Mouse (Mus musculus): ENCODE measurements at regions not wholly inside any gene's neighbourhood (a gene's known extent, or its start where the extent isn't known, plus 50 kb on each side); places are given as distances from the start of the nearest gene placed in this dataset.
A peak's percentile ranks its signal among the peaks of the same experiment; 100 is the strongest.

DNA sequence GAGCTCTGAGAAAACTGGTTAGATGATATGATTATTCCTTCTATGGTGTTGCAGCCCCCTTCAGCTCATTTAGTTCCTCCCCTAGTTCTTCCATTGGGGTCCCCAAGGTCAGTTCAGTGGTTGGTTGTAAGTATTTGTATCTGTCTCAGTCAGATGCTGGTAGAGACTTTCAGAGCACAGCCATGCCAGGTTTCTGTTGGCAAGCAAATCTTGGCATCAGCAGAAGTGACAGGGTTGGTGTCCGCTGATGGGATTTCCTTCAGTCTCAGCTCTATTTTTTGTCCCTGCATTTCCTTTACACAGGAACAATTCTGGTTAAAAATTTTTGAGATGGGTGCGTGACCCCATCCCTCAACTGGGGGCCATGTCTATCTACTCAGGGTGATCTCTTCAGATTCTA lies 55.3 kb upstream of the Spaca1 start:
- no peak for DNase-seq

GRCm38 (mm10) chr4:34114323-34114722 lies 64.3 kb upstream of the Spaca1 start:
- no peak for DNase-seq

GRCm38 (mm10) chr4:34117086-34117485 lies 67.1 kb upstream of the Spaca1 start:
- DNase-seq, result no peak

DNA sequence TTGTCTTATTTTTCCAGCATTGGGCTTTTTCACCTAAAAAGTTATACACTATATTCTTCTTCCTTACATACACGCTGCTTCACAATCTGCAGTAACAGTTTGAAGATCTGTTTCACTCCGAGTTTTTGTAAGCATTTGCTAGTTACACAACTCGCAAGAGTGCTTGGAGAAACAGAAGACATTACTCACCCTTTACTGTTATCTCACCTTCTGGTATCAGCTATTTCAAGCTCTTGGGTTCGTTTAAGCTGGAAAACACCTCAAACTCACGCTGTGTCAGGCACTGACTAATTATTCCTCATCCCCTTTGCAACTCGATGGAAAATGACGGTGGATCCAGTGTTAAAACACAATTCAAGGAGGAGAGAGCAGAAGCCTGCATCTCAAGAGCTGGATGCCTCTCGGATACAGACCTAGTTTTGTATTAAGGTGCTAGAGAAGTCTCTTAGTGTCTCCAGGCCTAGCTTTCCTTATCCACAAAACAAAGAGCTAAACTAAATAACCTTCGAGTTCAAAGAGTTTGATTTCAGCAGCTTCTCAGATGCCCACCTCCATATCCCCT lies 73.0 kb upstream of the Spaca1 start:
- DNase-seq, result no peak

- no peak for DNase-seq
Observed at GRCm38 (mm10) chr4:34128224-34128623, 78.2 kb upstream of the Spaca1 start.

DNA sequence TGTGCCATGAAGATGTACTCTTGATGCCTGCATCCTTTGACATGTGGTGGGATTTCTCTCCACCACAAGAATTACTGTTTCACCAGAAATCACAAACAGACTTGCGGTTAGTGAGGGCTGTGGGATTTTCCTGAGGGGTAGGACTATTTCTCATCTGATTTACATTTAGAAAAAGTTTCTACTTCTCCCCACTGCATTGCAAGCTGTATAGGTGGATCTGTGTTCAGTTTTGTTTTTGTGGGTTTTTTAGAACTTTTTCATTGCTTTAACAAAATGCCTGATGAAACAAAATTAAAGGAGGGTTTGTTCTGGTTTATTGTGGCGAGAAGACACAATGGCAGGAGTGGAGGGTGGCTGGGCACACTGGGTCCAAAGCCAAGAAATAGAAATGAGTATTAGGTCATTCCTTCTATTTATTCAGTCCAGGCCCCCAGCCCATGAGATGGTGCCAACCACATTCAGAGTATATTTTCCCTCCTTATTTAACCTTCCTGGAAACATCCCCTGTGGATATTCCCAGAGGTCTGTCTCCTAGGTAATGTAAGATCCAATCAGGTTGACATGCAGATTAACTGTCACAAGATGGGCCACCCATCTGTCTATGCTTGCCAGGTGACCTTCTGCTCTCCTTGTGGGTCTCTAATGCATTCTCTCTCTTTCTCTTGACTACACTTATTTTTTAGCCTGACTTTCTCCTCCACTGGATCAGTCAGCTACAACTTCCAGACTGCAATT lies 96.3 kb upstream of the Spaca1 start:
- DNase-seq, result no peak

DNA sequence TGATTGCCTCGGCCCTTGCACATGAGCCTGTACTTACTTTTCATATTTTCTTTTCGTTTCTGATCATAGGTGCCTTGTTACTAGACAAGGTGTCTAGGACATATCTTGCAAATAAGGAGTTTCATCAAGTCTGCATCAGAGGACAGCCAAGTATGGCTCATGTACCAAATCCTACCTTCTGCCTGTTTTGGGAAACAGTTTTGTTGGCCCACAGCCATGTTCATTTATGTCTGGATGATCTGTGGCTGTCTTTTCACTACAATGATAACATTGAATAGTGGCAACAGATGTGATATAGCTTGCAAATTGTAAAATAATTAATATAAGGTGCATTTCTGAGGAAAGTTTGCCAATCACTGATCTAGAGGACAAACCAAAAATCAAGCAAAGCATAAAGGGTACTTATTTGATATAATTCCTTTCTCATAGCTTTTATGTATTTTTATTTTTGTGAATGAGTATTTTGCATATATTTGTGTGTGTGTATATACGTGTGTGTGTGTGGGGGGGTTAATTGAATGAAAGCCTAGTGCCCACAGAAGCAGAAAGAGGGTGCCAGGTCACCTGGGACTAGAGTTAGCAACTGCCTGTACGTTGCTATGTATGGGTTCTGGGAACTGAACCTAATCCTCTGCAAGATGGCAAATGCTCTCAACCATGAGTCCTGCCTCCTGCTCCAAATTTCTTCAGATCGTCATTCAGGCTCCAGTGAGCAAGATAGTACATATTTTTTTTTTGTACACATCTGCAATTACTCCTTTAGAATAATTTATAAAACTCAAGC lies 99.2 kb upstream of the Spaca1 start:
- no peak for DNase-seq

- DNase-seq, result no peak
Observed at GRCm38 (mm10) chr4:34151605-34152347, 101.8 kb upstream of the Spaca1 start.

GRCm38 (mm10) chr4:34155501-34155900 lies 105.5 kb upstream of the Spaca1 start:
- no peak for DNase-seq

GRCm38 (mm10) chr4:34157818-34158511 lies 108.0 kb upstream of the Spaca1 start:
- no peak for DNase-seq

DNA sequence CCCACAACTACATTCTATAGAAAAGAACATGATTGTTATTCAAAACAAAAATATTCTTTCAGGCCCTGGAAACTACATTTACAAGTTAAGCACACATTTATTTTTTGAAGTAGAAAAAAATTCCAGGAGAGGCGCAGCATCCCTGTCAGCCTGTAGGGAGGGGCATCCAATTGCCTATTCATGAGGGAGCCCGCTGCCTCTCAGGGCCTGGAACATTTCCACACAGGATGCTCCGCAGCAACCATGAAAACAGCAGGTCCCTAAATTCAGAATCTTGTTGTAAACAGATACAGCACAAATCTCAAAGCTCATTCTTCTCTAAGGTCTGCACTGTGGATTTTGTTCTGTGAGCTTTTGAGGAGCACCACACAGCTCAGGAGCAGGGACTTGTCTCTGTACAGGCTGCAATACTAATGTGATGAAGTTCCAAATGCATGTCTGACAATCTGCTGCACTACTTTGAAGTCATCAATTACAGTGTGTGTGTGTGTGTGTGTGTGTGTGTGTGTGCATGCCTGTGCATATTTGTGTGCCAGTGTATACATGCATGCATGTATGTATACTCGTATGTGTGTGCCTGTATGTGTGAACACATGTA lies 121.4 kb upstream of the Spaca1 start:
- peak; percentile 19 for DNase-seq

GRCm38 (mm10) chr4:34172000-34172399 lies 122.0 kb upstream of the Spaca1 start:
- no peak for DNase-seq

- DNase-seq, result no peak
Observed at GRCm38 (mm10) chr4:34177421-34177820, 127.4 kb upstream of the Spaca1 start.

- no peak for DNase-seq
Observed at GRCm38 (mm10) chr4:34186522-34186921, 136.5 kb upstream of the Spaca1 start.

- no peak for DNase-seq
Observed at GRCm38 (mm10) chr4:34203193-34203848, 153.3 kb upstream of the Spaca1 start.

DNA sequence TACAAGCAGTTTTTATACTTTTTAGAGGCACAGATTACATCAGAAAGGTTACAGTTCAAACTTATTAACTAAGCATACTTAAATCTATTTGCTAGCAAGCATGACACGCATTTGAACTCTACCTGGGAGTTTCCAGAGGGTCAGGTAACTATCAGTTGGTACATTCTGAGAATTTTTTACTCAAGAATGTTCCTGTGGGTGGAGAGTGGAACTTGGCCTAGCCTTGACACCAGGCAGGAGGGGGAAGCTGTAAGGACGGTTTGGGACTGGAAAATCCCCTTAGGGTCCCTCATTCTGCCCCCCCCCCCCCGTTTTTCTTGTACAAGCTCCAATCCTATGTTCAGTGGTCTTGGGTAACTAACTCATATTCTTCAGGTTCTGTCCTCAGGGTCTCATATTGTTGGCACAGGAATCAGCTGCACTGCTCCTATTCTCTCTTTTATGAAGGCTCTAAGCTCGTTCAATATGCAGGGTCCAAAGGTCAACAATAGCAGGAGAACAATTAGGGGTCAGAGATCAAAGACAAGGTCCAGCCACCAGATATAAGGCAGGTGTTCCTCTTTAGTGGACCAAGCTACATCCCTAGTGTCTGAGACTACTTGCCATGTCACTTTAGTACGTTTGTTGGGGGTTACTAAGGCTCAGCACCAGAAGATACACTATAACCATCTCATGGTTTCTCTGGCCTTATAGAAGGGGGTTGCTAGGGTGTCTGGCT lies 159.3 kb upstream of the Spaca1 start:
- DNase-seq, result no peak

GRCm38 (mm10) chr4:34213731-34214130 lies 163.7 kb upstream of the Spaca1 start:
- DNase-seq, result no peak

- DNase-seq, result no peak
Observed at GRCm38 (mm10) chr4:34214346-34214745, 164.4 kb upstream of the Spaca1 start.

GRCm38 (mm10) chr4:34221915-34222314 lies 171.9 kb upstream of the Spaca1 start:
- no peak for DNase-seq

GRCm38 (mm10) chr4:34226089-34226840 lies 176.3 kb upstream of the Spaca1 start:
- DNase-seq, result peak; percentile 68

Measured in right cerebral cortex, postnatal 4 days (tissue).